Mouse (Mus musculus) liver, embryonic 16.5 days (tissue): Measurements from ENCODE around the gene Ccdc38. TPM values are rescaled to one million over a fixed set of nuclear protein-coding genes. Genes with fewer than 3 reads are reported as not detected.

Experiments used
- ATAC-seq: fragments of 200-750 bp; cut with Nextera tagmentation; 2 replicates; pipeline ENCODE4 v1.8.0; 2017; ENCODE audit warnings: low read depth, mild to moderate bottlenecking, moderate number of reproducible peaks, moderate library complexity
- H3K27ac ChIP-seq: fragments of 300-500 bp; sonication (generic); 2 replicates; pipeline ENCODE4 v1.5.1; 2014; ENCODE audit warnings: mild to moderate bottlenecking, low read length
- H3K27me3 ChIP-seq: fragments of 300-500 bp; sonication (generic); 2 replicates; pipeline ENCODE4 v1.6.1; 2014; ENCODE audit warnings: low read depth, low read length, mixed read lengths; ENCODE audit not compliant: control insufficient read depth, insufficient read depth
- H3K36me3 ChIP-seq: fragments of 300-500 bp; sonication (generic); 2 replicates; pipeline ENCODE4 v1.6.1; 2014; ENCODE audit warnings: mild to moderate bottlenecking; ENCODE audit not compliant: control insufficient read depth, insufficient read depth
- H3K4me1 ChIP-seq: fragments of 300-500 bp; sonication (generic); 2 replicates; pipeline ENCODE4 v1.6.1; 2014; ENCODE audit warnings: low read depth, low read length, mixed read lengths; ENCODE audit not compliant: control insufficient read depth
- H3K4me2 ChIP-seq: fragments of 300-500 bp; sonication (generic); 2 replicates; pipeline ENCODE4 v1.6.1; 2014; ENCODE audit warnings: low read depth, low read length, mixed read lengths
- H3K4me3 ChIP-seq: fragments of 300-500 bp; sonication (generic); 2 replicates; pipeline ENCODE4 v1.5.1; 2014; ENCODE audit warnings: low read depth, mild to moderate bottlenecking, low read length
- H3K9ac ChIP-seq: fragments of 300-500 bp; sonication (generic); 2 replicates; pipeline ENCODE4 v1.6.1; 2014; ENCODE audit warnings: low read depth, low read length
- H3K9me3 ChIP-seq: fragments of 300-500 bp; sonication (generic); replicated peaks from 2 replicates; pipeline ENCODE4 v1.6.1; 2016; ENCODE audit warnings: low read length; ENCODE audit not compliant: control insufficient read depth
- WGBS: fragments of 180-500 bp; shearing (Covaris S2); extraction: QIAGEN DNeasy Blood & Tissue Kit; methylation state at CpG from one replicate; pipeline ENCODE4 v1.1.7; 2014; ENCODE audit not compliant: insufficient replicate concordance; 5-methylcytosine and 5-hydroxymethylcytosine counted together
- polyA plus RNA-seq: library from polyadenylated mRNA; unstranded; fragments of >200 nt; fragmentation: Nextera tagmentation; extraction: Ambion mirVana; gene quantifications from 2 replicates; pipeline ENCODE4 v1.2.1, GENCODE M21; 2015

Gene Ccdc38
- 0.04 and 0.11 TPM in 2 replicates for polyA plus RNA-seq

DNA sequence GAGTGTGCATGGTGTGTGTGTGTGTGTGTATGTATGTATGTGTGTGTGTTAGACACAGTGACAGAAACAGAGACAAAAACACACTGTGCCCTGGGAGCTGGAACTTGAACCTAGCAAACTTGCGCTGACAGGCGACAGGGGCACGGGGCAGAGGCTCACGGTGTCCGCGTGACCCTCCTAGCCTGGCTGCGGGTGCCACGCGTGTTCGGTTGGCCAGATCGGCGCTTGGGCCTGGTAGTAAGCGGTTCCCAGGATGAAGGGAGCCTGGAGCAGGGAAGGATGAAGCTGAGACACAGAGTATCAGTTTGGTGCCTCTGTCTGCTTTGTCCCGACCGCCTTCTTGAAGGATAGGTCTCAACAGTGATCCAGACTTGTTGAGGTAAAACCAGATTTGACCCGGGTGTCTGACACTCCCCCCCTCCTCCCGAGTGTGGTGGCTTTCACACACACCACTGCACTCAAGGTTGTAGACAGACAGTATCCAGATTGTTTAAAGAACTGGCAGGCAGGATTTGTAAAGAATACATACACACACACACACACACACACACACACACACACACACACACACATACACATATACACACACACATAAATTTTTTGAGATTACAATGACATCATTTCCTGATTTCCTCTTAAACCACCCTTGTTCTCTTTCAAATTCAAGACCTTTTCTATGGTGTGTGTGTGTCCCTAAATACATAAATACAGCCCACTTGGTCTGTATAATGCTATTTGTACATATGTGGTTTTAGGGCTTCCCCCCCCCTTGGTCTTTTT lies at the start of gene Ccdc38:
Ccdc38 (plus strand) TSS at position 202 of the 780 bp plus-strand sequence.
- no peaks in the 10 kb centered on the region for H3K27me3 ChIP-seq
- no peaks in the 10 kb centered on the region for H3K9me3 ChIP-seq
- peak within 1 kb of the TSS; percentile 69 for H3K27ac ChIP-seq
- H3K4me2 ChIP-seq = peak within 1 kb of the TSS; percentile 55
- peaks cover 10% of the 10 kb centered on the region for H3K4me1 ChIP-seq
- peak within 1 kb of the TSS; percentile 60 for H3K4me3 ChIP-seq
- WGBS = 49% methylated on average over 17 of the region's 17 CpGs
- peak within 1 kb of the TSS; percentile 60 for H3K9ac ChIP-seq
- no peak for ATAC-seq
- H3K36me3 ChIP-seq = no peaks in the 10 kb centered on the region

- no peak for ATAC-seq
- Histone ChIP-seq H3K4me1 (no peaks in the 10 kb centered on the region), H3K27ac (no peak overlapping the region), H3K4me2 (no peak overlapping the region), H3K9me3 (no peaks in the 10 kb centered on the region), H3K36me3 (no peaks in the 10 kb centered on the region), H3K27me3 (no peaks in the 10 kb centered on the region), H3K9ac (no peak overlapping the region), H3K4me3 (no peak overlapping the region)
- WGBS = 47% methylated on average over 10 of the region's 10 CpGs
Measured at GRCm38 (mm10) chr10:93500864-93501263, 39.6 kb upstream of the Ccdc38 start.

GRCm38 (mm10) chr10:93501346-93501745 lies 39.1 kb upstream of the Ccdc38 start:
- no peak overlapping the region for H3K27ac ChIP-seq
- no peaks in the 10 kb centered on the region for H3K27me3 ChIP-seq
- H3K9ac ChIP-seq = no peak overlapping the region
- H3K36me3 ChIP-seq = no peaks in the 10 kb centered on the region
- no peak for ATAC-seq
- no peak overlapping the region for H3K4me3 ChIP-seq
- no peaks in the 10 kb centered on the region for H3K9me3 ChIP-seq
- WGBS = 64% methylated on average over 10 of the region's 10 CpGs
- no peaks in the 10 kb centered on the region for H3K4me1 ChIP-seq
- H3K4me2 ChIP-seq = no peak overlapping the region

GRCm38 (mm10) chr10:93508383-93508970 lies 32.0 kb upstream of the Ccdc38 start:
- 70% methylated on average over 7 of the region's 7 CpGs for WGBS
- no peak overlapping the region for H3K27ac ChIP-seq
- no peak overlapping the region for H3K9ac ChIP-seq
- ATAC-seq = no peak
- no peaks in the 10 kb centered on the region for H3K4me1 ChIP-seq
- no peak overlapping the region for H3K4me2 ChIP-seq
- H3K4me3 ChIP-seq = no peak overlapping the region
- no peaks in the 10 kb centered on the region for H3K36me3 ChIP-seq
- no peaks in the 10 kb centered on the region for H3K27me3 ChIP-seq
- no peaks in the 10 kb centered on the region for H3K9me3 ChIP-seq

- no peak overlapping the region for H3K4me2 ChIP-seq
- H3K9ac ChIP-seq = no peak overlapping the region
- H3K27me3 ChIP-seq = no peaks in the 10 kb centered on the region
- ATAC-seq = no peak
- WGBS = 62% methylated on average over 15 of the region's 15 CpGs
- H3K4me1 ChIP-seq = no peaks in the 10 kb centered on the region
- no peaks in the 10 kb centered on the region for H3K9me3 ChIP-seq
- H3K36me3 ChIP-seq = no peaks in the 10 kb centered on the region
- no peak overlapping the region for H3K4me3 ChIP-seq
- H3K27ac ChIP-seq = no peak overlapping the region
Measured at GRCm38 (mm10) chr10:93509532-93510153, 30.8 kb upstream of the Ccdc38 start.

- H3K36me3 ChIP-seq = no peaks in the 10 kb centered on the region
- H3K4me1 ChIP-seq = no peaks in the 10 kb centered on the region
- no peak overlapping the region for H3K27ac ChIP-seq
- H3K4me2 ChIP-seq = no peak overlapping the region
- H3K9me3 ChIP-seq = no peaks in the 10 kb centered on the region
- H3K27me3 ChIP-seq = no peaks in the 10 kb centered on the region
- H3K9ac ChIP-seq = no peak overlapping the region
- WGBS = 23% methylated on average over 1 of the region's 1 CpGs
- no peak for ATAC-seq
- no peak overlapping the region for H3K4me3 ChIP-seq
Measured at GRCm38 (mm10) chr10:93515419-93515818, 25.0 kb upstream of the Ccdc38 start.

DNA sequence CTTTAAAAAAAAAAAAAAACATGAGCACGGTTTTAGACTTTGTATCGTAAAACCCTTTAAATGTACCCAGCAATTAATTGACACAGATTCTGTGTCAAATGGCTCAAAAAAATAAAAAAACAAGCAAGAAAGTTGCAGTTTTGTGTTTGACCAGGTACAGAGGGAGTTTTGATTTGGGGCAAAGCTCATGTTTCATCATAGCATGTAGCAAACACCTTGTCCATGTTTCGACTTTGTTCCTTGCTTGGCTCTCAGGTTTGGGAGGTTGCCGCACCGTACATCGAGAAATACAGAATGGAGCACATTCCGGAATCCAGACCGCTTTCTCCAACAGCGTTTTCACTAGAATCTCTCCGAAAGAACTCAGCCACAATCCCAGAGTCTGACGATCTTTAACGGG lies 24.5 kb upstream of the Ccdc38 start:
- peak; percentile 50 for ATAC-seq
- WGBS = 63% methylated on average over 12 of the region's 12 CpGs
- Histone ChIP-seq H3K4me1 (no peaks in the 10 kb centered on the region), H3K9ac (no peak overlapping the region), H3K9me3 (no peaks in the 10 kb centered on the region), H3K27ac (peak overlapping the region; percentile 57), H3K27me3 (no peaks in the 10 kb centered on the region), H3K4me2 (no peak overlapping the region), H3K4me3 (no peak overlapping the region), H3K36me3 (no peaks in the 10 kb centered on the region)

DNA sequence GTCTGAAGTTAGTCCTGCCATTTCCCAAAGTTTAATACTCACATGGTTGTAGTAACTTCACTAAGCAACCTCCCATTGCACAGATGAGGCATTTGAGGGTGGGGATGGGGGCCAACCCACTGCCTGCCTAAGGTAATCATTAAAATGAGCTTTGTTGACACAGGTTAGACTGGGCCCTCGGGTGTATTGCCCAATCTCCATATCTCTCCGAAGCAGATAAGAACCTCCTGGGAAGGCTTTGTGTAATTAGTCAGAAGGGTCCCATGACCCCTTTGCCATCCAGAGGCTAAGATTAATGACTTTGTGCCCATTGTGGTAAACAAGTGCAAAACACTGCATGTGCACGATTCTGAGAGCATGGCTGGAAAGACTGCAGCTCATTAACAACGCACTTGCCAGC lies 22.7 kb upstream of the Ccdc38 start:
- WGBS = 28% methylated on average over 4 of the region's 4 CpGs
- no peaks in the 10 kb centered on the region for H3K9me3 ChIP-seq
- H3K4me2 ChIP-seq = no peak overlapping the region
- no peak overlapping the region for H3K4me3 ChIP-seq
- ATAC-seq = peak; percentile 89
- H3K4me1 ChIP-seq = no peaks in the 10 kb centered on the region
- no peak overlapping the region for H3K9ac ChIP-seq
- H3K36me3 ChIP-seq = no peaks in the 10 kb centered on the region
- H3K27ac ChIP-seq = 0 out of 2 replicates have a peak overlapping the region, but pooled peaks have one; percentile 47
- H3K27me3 ChIP-seq = no peaks in the 10 kb centered on the region

DNA sequence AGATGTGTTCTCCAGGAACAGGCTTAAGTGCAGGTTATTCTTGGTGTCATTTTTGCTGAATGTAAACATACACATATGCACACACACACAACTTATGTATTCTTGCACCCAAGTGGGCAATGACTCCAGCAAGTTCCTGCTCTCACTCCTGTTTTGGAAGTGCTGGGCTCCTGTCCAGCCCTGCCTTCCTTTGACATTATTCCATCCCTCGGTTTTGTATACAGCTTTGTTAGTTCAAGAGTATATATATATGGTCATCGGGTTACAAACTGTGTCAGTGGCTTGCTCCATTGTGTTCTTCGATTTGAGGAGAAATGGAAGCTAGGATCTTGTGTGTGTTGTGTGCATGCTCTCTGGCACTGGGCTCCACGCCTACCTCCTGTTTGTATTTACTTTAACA lies 22.2 kb upstream of the Ccdc38 start:
- Histone ChIP-seq H3K4me2 (no peak overlapping the region), H3K27me3 (no peaks in the 10 kb centered on the region), H3K36me3 (no peaks in the 10 kb centered on the region), H3K9ac (no peak overlapping the region), H3K27ac (0 out of 2 replicates have a peak overlapping the region, but pooled peaks have one; percentile 47), H3K4me3 (no peak overlapping the region), H3K9me3 (no peaks in the 10 kb centered on the region), H3K4me1 (no peaks in the 10 kb centered on the region)
- 51% methylated on average over 4 of the region's 4 CpGs for WGBS
- ATAC-seq = no peak
